Mouse (Mus musculus) stomach, embryonic 16.5 days (tissue): Measurements from ENCODE around the gene Pitx1. TPM values are rescaled to one million over a fixed set of nuclear protein-coding genes. Genes with fewer than 3 reads are reported as not detected.
A peak's percentile ranks its signal among the peaks of the same experiment; 100 is the strongest.

Experiments
- ATAC-seq: fragments of 200-750 bp; cut with Nextera tagmentation; 2 replicates; pipeline ENCODE4 v1.8.0; 2017; ENCODE audit warnings: moderate number of reproducible peaks, moderate TSS enrichment; ENCODE audit not compliant: insufficient read depth, low FRiP score
- H3K27ac ChIP-seq: fragments of 300-500 bp; sonication (generic); 2 replicates; pipeline ENCODE4 v1.5.1; 2014; ENCODE audit warnings: low read length
- H3K27me3 ChIP-seq: fragments of 300-500 bp; sonication (generic); 2 replicates; pipeline ENCODE4 v1.6.1; 2014; ENCODE audit warnings: low read length, control low read depth, mixed read lengths; ENCODE audit not compliant: control insufficient read depth, insufficient read depth
- H3K36me3 ChIP-seq: fragments of 300-500 bp; sonication (generic); 2 replicates; pipeline ENCODE4 v1.6.1; 2014; ENCODE audit warnings: low read length; ENCODE audit not compliant: control insufficient read depth, insufficient read depth
- H3K4me1 ChIP-seq: fragments of 300-500 bp; sonication (generic); 2 replicates; pipeline ENCODE4 v1.6.1; 2014; ENCODE audit warnings: low read length, control low read depth, mixed read lengths; ENCODE audit not compliant: control insufficient read depth, insufficient read depth
- H3K4me2 ChIP-seq: fragments of 300-500 bp; sonication (generic); 2 replicates; pipeline ENCODE4 v1.6.1; 2014; ENCODE audit warnings: low read depth, low read length, mixed read lengths
- H3K4me3 ChIP-seq: fragments of 300-500 bp; sonication (generic); replicated peaks from 2 replicates; pipeline ENCODE4 v1.5.1; 2014; ENCODE audit warnings: mild to moderate bottlenecking, low read length
- H3K9ac ChIP-seq: fragments of 300-500 bp; sonication (generic); 2 replicates; pipeline ENCODE4 v1.6.1; 2014; ENCODE audit warnings: low read length
- H3K9me3 ChIP-seq: fragments of 300-500 bp; sonication (generic); replicated peaks from 2 replicates; pipeline ENCODE4 v1.6.1; 2016; ENCODE audit warnings: low read length, control low read depth; ENCODE audit not compliant: control insufficient read depth
- WGBS: fragments of 180-500 bp; shearing (Covaris S2); extraction: QIAGEN DNeasy Blood & Tissue Kit; methylation state at CpG from one replicate; pipeline ENCODE4 v1.1.7; 2014; 5-methylcytosine and 5-hydroxymethylcytosine counted together
- polyA plus RNA-seq: library from polyadenylated mRNA; unstranded; fragments of >200 nt; fragmentation: Nextera tagmentation; extraction: Ambion mirVana; gene quantifications from 2 replicates; pipeline ENCODE4 v1.2.1, GENCODE M21; 2015

Pitx1 gene
- polyA plus RNA-seq, 1 experiment from 2014 or later: 110 TPM

GRCm38 (mm10) chr13:55810947-55811346, 25.0 kb downstream of the Pitx1 start:
- Histone ChIP-seq H3K9me3 (no peaks in the 10 kb centered on the region), H3K4me2 (no peak overlapping the region), H3K4me3 (no peak overlapping the region), H3K36me3 (no peaks in the 10 kb centered on the region), H3K4me1 (no peaks in the 10 kb centered on the region), H3K27me3 (no peaks in the 10 kb centered on the region), H3K9ac (no peak overlapping the region), H3K27ac (peak overlapping the region; percentile 2; the same call in 1 of the 2 replicates)
- peak; percentile 70; the same call in 1 of the 2 replicates for ATAC-seq
- 53% methylated on average over 5 of the region's 5 CpGs for WGBS

GRCm38 (mm10) chr13:55809707-55810106, 26.3 kb downstream of the Pitx1 start:
- 93% methylated on average over 10 of the region's 10 CpGs for WGBS
- Histone ChIP-seq H3K27ac (no peak overlapping the region), H3K36me3 (no peaks in the 10 kb centered on the region), H3K9ac (no peak overlapping the region), H3K4me1 (no peaks in the 10 kb centered on the region), H3K27me3 (no peaks in the 10 kb centered on the region), H3K9me3 (no peaks in the 10 kb centered on the region), H3K4me3 (no peak overlapping the region), H3K4me2 (no peak overlapping the region)
- no peak for ATAC-seq

- Histone ChIP-seq H3K9ac (no peak overlapping the region), H3K4me3 (no peak overlapping the region), H3K27ac (no peak overlapping the region), H3K4me1 (no peaks in the 10 kb centered on the region), H3K36me3 (no peaks in the 10 kb centered on the region), H3K9me3 (no peaks in the 10 kb centered on the region), H3K27me3 (no peaks in the 10 kb centered on the region), H3K4me2 (no peak overlapping the region)
- no peak for ATAC-seq
- 68% methylated on average over 7 of the region's 7 CpGs for WGBS
Measured at GRCm38 (mm10) chr13:55809041-55809623, 26.9 kb downstream of the Pitx1 start.

GRCm38 (mm10) chr13:55803973-55804372, 32.0 kb downstream of the Pitx1 start:
- no peak overlapping the region for H3K4me2 ChIP-seq
- no peaks in the 10 kb centered on the region for H3K36me3 ChIP-seq
- no peaks in the 10 kb centered on the region for H3K27me3 ChIP-seq
- H3K4me3 ChIP-seq: no peak overlapping the region
- 93% methylated on average over 1 of the region's 1 CpGs for whole genome bisulfite sequencing
- H3K9ac ChIP-seq: no peak overlapping the region
- H3K9me3 ChIP-seq: no peaks in the 10 kb centered on the region
- no peaks in the 10 kb centered on the region for H3K4me1 ChIP-seq
- ATAC-seq: no peak
- no peak overlapping the region for H3K27ac ChIP-seq

- Histone ChIP-seq H3K4me3 (no peak overlapping the region), H3K9ac (no peak overlapping the region), H3K4me1 (no peaks in the 10 kb centered on the region), H3K27me3 (no peaks in the 10 kb centered on the region), H3K4me2 (no peak overlapping the region), H3K36me3 (no peaks in the 10 kb centered on the region), H3K27ac (no peak overlapping the region), H3K9me3 (no peaks in the 10 kb centered on the region)
- no peak for ATAC-seq
- WGBS: 65% methylated on average over 2 of the region's 2 CpGs
Measured at GRCm38 (mm10) chr13:55801246-55801645, 34.7 kb downstream of the Pitx1 start.

- Histone ChIP-seq H3K36me3 (no peaks in the 10 kb centered on the region), H3K4me3 (no peak overlapping the region), H3K27ac (no peak overlapping the region), H3K27me3 (no peaks in the 10 kb centered on the region), H3K9me3 (peaks cover 4% of the 10 kb centered on the region; the same call in 1 of the 2 replicates), H3K9ac (no peak overlapping the region), H3K4me2 (peak overlapping the region; percentile 31; the same call in 1 of the 2 replicates), H3K4me1 (0 out of 2 replicates have a peak, but pooled peaks cover 3% of the 10 kb centered on the region)
- peak; percentile 74; the same call in 1 of the 2 replicates for ATAC-seq
- 49% methylated on average over 11 of the region's 11 CpGs for WGBS
Measured at GRCm38 (mm10) chr13:55786120-55786519, 49.9 kb downstream of the Pitx1 start.

- no peak within 1 kb of the TSS for H3K4me3 ChIP-seq
- H3K4me1 ChIP-seq: 0 out of 2 replicates have a peak, but pooled peaks cover 3% of the 10 kb centered on the region
- H3K36me3 ChIP-seq: no peaks in the 10 kb centered on the region
- no peak for ATAC-seq
- no peak within 1 kb of the TSS for H3K27ac ChIP-seq
- 78% methylated on average over 3 of the region's 3 CpGs for WGBS
- H3K27me3 ChIP-seq: no peaks in the 10 kb centered on the region
- H3K9me3 ChIP-seq: no peaks in the 10 kb centered on the region
- no peak within 1 kb of the TSS for H3K4me2 ChIP-seq
- no peak within 1 kb of the TSS for H3K9ac ChIP-seq
Measured at GRCm38 (mm10) chr13:55784268-55784667, 51.7 kb downstream of the Pitx1 start, which contains the start of gene Catsper3. Catsper3 (plus strand) TSS chr13:55784568.

- WGBS: 20% methylated on average over 11 of the region's 11 CpGs
- no peak overlapping the region for H3K4me2 ChIP-seq
Measured at GRCm38 (mm10) chr13:55775056-55775455, 60.9 kb downstream of the Pitx1 start.

More at GRCm38 (mm10) chr13:55775056-55775455, 60.9 kb downstream of the Pitx1 start:
- Histone ChIP-seq H3K36me3 (no peaks in the 10 kb centered on the region), H3K27me3 (no peaks in the 10 kb centered on the region), H3K9me3 (no peaks in the 10 kb centered on the region), H3K4me3 (no peak overlapping the region), H3K4me1 (no peaks in the 10 kb centered on the region), H3K9ac (no peak overlapping the region), H3K27ac (no peak overlapping the region)
- ATAC-seq: no peak
